Mouse (Mus musculus): Measurements from ENCODE around the gene Bves. TPM values are rescaled to one million over a fixed set of nuclear protein-coding genes. Genes with fewer than 3 reads are reported as not detected.
A peak's percentile ranks its signal among the peaks of the same experiment; 100 is the strongest.
"Not testable (repeated sequence)": the region's sequence is repeated elsewhere in the genome, so short reads cannot be mapped to it uniquely, and the experiment has no call there.

The Bves gene
- polyA plus RNA-seq, 1 experiment from 2014 or later: 0.64 TPM

- Histone ChIP-seq H3K27me3 (no peaks in the 10 kb centered on the region), H3K27ac (replicated peaks) (no peak overlapping the region), H3K9me3 (no peaks in the 10 kb centered on the region), H3K36me3 (no peaks in the 10 kb centered on the region), H3K4me3 (no peak overlapping the region), H3K4me1 (peaks cover 6% of the 10 kb centered on the region; the same call in 1 of the 2 replicates), H3K9ac (replicated peaks) (no peak overlapping the region), H3K4me2 (replicated peaks) (no peak overlapping the region)
- peak; percentile 54 for ATAC-seq (replicated peaks)
- WGBS: 57% methylated on average over 7 of the region's 7 CpGs
Observed at GRCm38 (mm10) chr10:45311624-45312023, 23.9 kb upstream of the Bves start.

GRCm38 (mm10) chr10:45314865-45315264 lies 20.7 kb upstream of the Bves start:
- Histone ChIP-seq H3K9ac (replicated peaks) (no peak overlapping the region), H3K4me1 (peaks cover 6% of the 10 kb centered on the region; the same call in 1 of the 2 replicates), H3K36me3 (no peaks in the 10 kb centered on the region), H3K27ac (replicated peaks) (no peak overlapping the region), H3K4me3 (no peak overlapping the region), H3K4me2 (replicated peaks) (no peak overlapping the region), H3K9me3 (no peaks in the 10 kb centered on the region), H3K27me3 (no peaks in the 10 kb centered on the region)
- WGBS: 94% methylated on average over 16 of the region's 16 CpGs
- ATAC-seq (replicated peaks): no peak

DNA sequence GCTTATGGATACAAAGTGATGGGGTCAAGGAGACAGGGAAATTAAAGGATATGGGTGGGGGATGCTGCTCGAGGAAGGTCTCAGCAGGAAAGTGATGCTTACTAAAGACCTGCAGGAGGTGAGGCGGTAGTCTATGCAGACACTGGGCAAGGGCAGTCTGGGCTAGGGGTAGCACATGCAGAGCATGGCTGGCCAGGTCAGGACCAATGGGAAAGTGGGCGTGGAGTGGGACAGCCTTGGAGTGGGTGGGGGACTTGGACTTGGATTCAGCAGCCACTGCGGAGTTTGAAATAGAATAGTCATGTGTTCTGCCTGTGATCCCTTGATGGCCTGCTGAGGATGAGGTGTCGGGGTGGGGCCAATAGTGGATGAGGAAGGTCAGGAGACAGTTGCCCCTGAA lies 16.6 kb upstream of the Bves start:
- Histone ChIP-seq H3K4me2 (replicated peaks) (no peak overlapping the region), H3K36me3 (no peaks in the 10 kb centered on the region), H3K4me1 (no peaks in the 10 kb centered on the region), H3K9ac (replicated peaks) (no peak overlapping the region), H3K9me3 (no peaks in the 10 kb centered on the region), H3K27me3 (0 out of 2 replicates have a peak, but pooled peaks cover 5% of the 10 kb centered on the region), H3K27ac (replicated peaks) (no peak overlapping the region), H3K4me3 (no peak overlapping the region)
- no peak for ATAC-seq (replicated peaks)
- WGBS: 87% methylated on average over 5 of the region's 5 CpGs

GRCm38 (mm10) chr10:45320296-45320695 lies 15.3 kb upstream of the Bves start:
- H3K4me3 ChIP-seq: no peak overlapping the region
- WGBS: 57% methylated on average over 3 of the region's 3 CpGs
- 0 out of 2 replicates have a peak, but pooled peaks cover 5% of the 10 kb centered on the region for H3K27me3 ChIP-seq
- ATAC-seq (replicated peaks): no peak
- no peak overlapping the region for H3K4me2 ChIP-seq (replicated peaks)
- no peak overlapping the region for H3K27ac ChIP-seq (replicated peaks)
- H3K9me3 ChIP-seq: no peaks in the 10 kb centered on the region
- H3K36me3 ChIP-seq: no peaks in the 10 kb centered on the region
- no peaks in the 10 kb centered on the region for H3K4me1 ChIP-seq
- H3K9ac ChIP-seq (replicated peaks): no peak overlapping the region

- ATAC-seq (replicated peaks): no peak
Observed at GRCm38 (mm10) chr10:45324159-45324558, 11.4 kb upstream of the Bves start.

GRCm38 (mm10) chr10:45328196-45329000 lies 7.2 kb upstream of the Bves start:
- H3K36me3 ChIP-seq: no peaks in the 10 kb centered on the region
- ATAC-seq (replicated peaks): no peak
- H3K27me3 ChIP-seq: no peaks in the 10 kb centered on the region
- no peak overlapping the region for H3K4me3 ChIP-seq
- WGBS: 77% methylated on average over 7 of the region's 7 CpGs
- H3K4me1 ChIP-seq: no peaks in the 10 kb centered on the region
- no peak overlapping the region for H3K9ac ChIP-seq (replicated peaks)
- no peak overlapping the region for H3K4me2 ChIP-seq (replicated peaks)
- H3K9me3 ChIP-seq: no peaks in the 10 kb centered on the region
- no peak overlapping the region for H3K27ac ChIP-seq (replicated peaks)

More at GRCm38 (mm10) chr10:45324159-45324558, 11.4 kb upstream of the Bves start:
- Histone ChIP-seq H3K4me1 (no peaks in the 10 kb centered on the region), H3K36me3 (no peaks in the 10 kb centered on the region), H3K9ac (replicated peaks) (no peak overlapping the region), H3K4me3 (no peak overlapping the region), H3K9me3 (no peaks in the 10 kb centered on the region), H3K27me3 (0 out of 2 replicates have a peak, but pooled peaks cover 5% of the 10 kb centered on the region), H3K27ac (replicated peaks) (no peak overlapping the region), H3K4me2 (replicated peaks) (no peak overlapping the region)
- WGBS: 11% methylated on average over 1 of the region's 1 CpGs

- WGBS: 26% methylated on average over 7 of the region's 7 CpGs
- Histone ChIP-seq H3K4me2 (replicated peaks) (peak overlapping the region; percentile 94), H3K36me3 (no peaks in the 10 kb centered on the region), H3K9me3 (no peaks in the 10 kb centered on the region), H3K9ac (replicated peaks) (no peak overlapping the region), H3K4me1 (peaks cover 12% of the 10 kb centered on the region), H3K27me3 (peaks cover 18% of the 10 kb centered on the region), H3K27ac (replicated peaks) (no peak overlapping the region), H3K4me3 (peak overlapping the region; percentile 70)
- ATAC-seq (replicated peaks): no peak; the same call in 1 of the 2 replicates
Observed at GRCm38 (mm10) chr10:45334925-45335324, 647 bp upstream of the Bves start.

GRCm38 (mm10) chr10:45339106-45339505 lies 3.5 kb downstream of the Bves start:
- Histone ChIP-seq H3K36me3 (no peaks in the 10 kb centered on the region), H3K9ac (replicated peaks) (no peak overlapping the region), H3K27me3 (peaks cover 16% of the 10 kb centered on the region), H3K4me1 (peaks cover 12% of the 10 kb centered on the region), H3K27ac (replicated peaks) (no peak overlapping the region), H3K4me2 (replicated peaks) (no peak overlapping the region), H3K4me3 (no peak overlapping the region), H3K9me3 (no peaks in the 10 kb centered on the region)
- WGBS: 56% methylated on average over 7 of the region's 7 CpGs
- no peak; the same call in 1 of the 2 replicates for ATAC-seq (replicated peaks)

DNA sequence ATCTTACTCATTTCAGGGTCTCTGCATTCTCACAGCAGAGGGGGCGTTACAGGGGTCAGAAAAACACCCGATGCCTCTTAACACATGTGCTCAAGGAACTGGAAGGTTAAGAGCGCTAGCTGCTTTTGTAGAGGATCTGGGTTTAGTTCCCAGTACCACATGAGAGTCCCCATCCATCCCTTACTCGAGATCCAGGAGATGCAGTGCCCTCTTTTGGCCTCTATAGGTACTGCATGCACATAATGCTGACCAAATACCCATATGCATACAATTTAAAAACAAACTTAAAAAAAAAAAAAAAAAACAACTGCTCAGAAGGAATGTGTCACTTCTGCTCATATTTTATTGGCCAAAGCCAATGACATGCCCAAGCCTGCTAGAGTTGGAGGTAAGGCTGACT lies 8.8 kb downstream of the Bves start:
- Histone ChIP-seq H3K4me2 (replicated peaks) (no peak overlapping the region), H3K27ac (replicated peaks) (no peak overlapping the region), H3K9ac (replicated peaks) (no peak overlapping the region), H3K9me3 (no peaks in the 10 kb centered on the region), H3K27me3 (no peaks in the 10 kb centered on the region), H3K4me3 (no peak overlapping the region), H3K36me3 (no peaks in the 10 kb centered on the region), H3K4me1 (peaks cover 3% of the 10 kb centered on the region; the same call in 1 of the 2 replicates)
- 86% methylated on average over 4 of the region's 4 CpGs for WGBS
- ATAC-seq (replicated peaks): no peak

- Histone ChIP-seq H3K36me3 (no peaks in the 10 kb centered on the region), H3K4me2 (replicated peaks) (no peak overlapping the region), H3K4me1 (no peaks in the 10 kb centered on the region), H3K9me3 (no peaks in the 10 kb centered on the region), H3K9ac (replicated peaks) (no peak overlapping the region), H3K4me3 (no peak overlapping the region), H3K27ac (replicated peaks) (no peak overlapping the region), H3K27me3 (no peaks in the 10 kb centered on the region)
- WGBS: 91% methylated on average over 9 of the region's 9 CpGs
- no peak for ATAC-seq (replicated peaks)
Observed at GRCm38 (mm10) chr10:45345217-45345616, 9.6 kb downstream of the Bves start.

- not testable (repeated sequence) for H3K36me3 ChIP-seq; H3K27ac ChIP-seq (replicated peaks); H3K9ac ChIP-seq (replicated peaks); H3K9me3 ChIP-seq; H3K4me3 ChIP-seq; H3K4me1 ChIP-seq; H3K27me3 ChIP-seq; ATAC-seq (replicated peaks); H3K4me2 ChIP-seq (replicated peaks)
- 81% methylated on average over 3 of the region's 3 CpGs for WGBS
Observed at GRCm38 (mm10) chr10:45348143-45348542, 12.6 kb downstream of the Bves start.

DNA sequence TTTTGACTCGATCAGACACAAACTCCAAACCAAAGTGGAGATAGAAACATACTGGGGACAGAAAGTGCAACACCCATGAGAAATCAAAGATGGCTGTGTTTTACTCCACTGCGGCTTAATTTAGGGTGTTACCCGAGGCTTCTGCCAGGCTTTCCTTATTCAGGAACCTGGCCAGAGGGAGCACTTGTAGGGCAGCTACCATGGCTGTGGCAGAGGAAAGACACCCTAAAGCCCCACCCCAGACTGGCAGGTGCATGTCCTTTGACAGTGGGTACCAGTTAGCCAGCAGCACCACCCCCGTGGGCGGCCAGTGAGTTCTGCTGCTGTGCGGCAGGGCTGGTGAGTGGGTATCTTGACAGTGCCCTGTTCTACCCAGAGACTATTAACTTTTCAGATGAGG lies 20.5 kb downstream of the Bves start:
- H3K9me3 ChIP-seq: no peaks in the 10 kb centered on the region
- H3K4me1 ChIP-seq: no peaks in the 10 kb centered on the region
- H3K9ac ChIP-seq (replicated peaks): no peak overlapping the region
- H3K27me3 ChIP-seq: no peaks in the 10 kb centered on the region
- no peak overlapping the region for H3K4me3 ChIP-seq
- no peak overlapping the region for H3K4me2 ChIP-seq (replicated peaks)
- no peak overlapping the region for H3K27ac ChIP-seq (replicated peaks)
- WGBS: 93% methylated on average over 6 of the region's 6 CpGs
- no peak for ATAC-seq (replicated peaks)
- no peaks in the 10 kb centered on the region for H3K36me3 ChIP-seq

All from forebrain, embryonic 15.5 days (tissue).